In genomic region chr11:52345939-52346634, GRCm38 (mm10) we compare ENCODE assay signal across 8 mouse cellular contexts. TPM values are rescaled to one million over a fixed set of nuclear protein-coding genes. Genes with fewer than 3 reads are reported as not detected.
DNase-seq lines count a peak whose midpoint lies in the region; ATAC-seq and TF ChIP-seq lines count a peak whose summit lies in the region.

No protein-coding gene starts in this region.

- H3K9me3 ChIP-seq in G1E (replicated peaks) = no peaks in the 10 kb centered on the region
- H3K9me3 ChIP-seq in forebrain, embryonic 16.5 days (ENCODE audit: control insufficient read depth, low read length) = no peaks in the 10 kb centered on the region
- H3K9me3 ChIP-seq in lung, embryonic 15.5 days = no peaks in the 10 kb centered on the region

- peak; percentile 70 for DNase-seq in G1E (ENCODE audit: low spot score)
- DNase-seq in cerebellum, adult 11-12 months = peak; percentile 84
- DNase-seq in heart, postnatal 4 days = peak; percentile 91
- DNase-seq in layer of hippocampus, adult 8-10 months (ENCODE audit: low spot score in 2 of 2) = peak; percentile 74 to 90
- peak; percentile 64 for DNase-seq in ovary, adult 18-20 months (ENCODE audit: low spot score)
- peak; percentile 92 for DNase-seq in thymus, postnatal 0 days (ENCODE audit: low spot score)

- H3K27me3 ChIP-seq in G1E (ENCODE audit: insufficient read depth, low read length) = peaks cover 10% of the 10 kb centered on the region
- H3K27me3 ChIP-seq in forebrain, embryonic 16.5 days (replicated peaks; ENCODE audit: control insufficient read depth, insufficient read depth, low read length) = no peaks in the 10 kb centered on the region
- no peaks in the 10 kb centered on the region for H3K27me3 ChIP-seq in lung, embryonic 15.5 days

- TF ChIP-seq CTCF in G1E (IDR thresholded peaks at IDR 0.05; ENCODE audit: low read depth, low read length) = peak; percentile 97

- H3K27ac ChIP-seq in forebrain, embryonic 16.5 days (ENCODE audit: low read length) = 0 out of 2 replicates have a peak overlapping the region, but pooled peaks have one; percentile 23
- H3K27ac ChIP-seq in lung, embryonic 15.5 days = peak overlapping the region; percentile 64

- peaks cover 32% of the 10 kb centered on the region for H3K4me1 ChIP-seq in G1E (ENCODE audit: insufficient read depth, low read depth, low read length)
- H3K4me1 ChIP-seq in forebrain, embryonic 16.5 days (replicated peaks; ENCODE audit: control insufficient read depth, insufficient read depth, low read length) = peaks cover 8% of the 10 kb centered on the region
- peaks cover 15% of the 10 kb centered on the region for H3K4me1 ChIP-seq in lung, embryonic 15.5 days

- H3K4me3 ChIP-seq in G1E (ENCODE audit: low read depth, low read length) = peak overlapping the region; percentile 65; the same call in 1 of the 2 replicates
- peak overlapping the region; percentile 25 for H3K4me3 ChIP-seq in forebrain, embryonic 16.5 days (replicated peaks; ENCODE audit: low read length)
- peak overlapping the region; percentile 38 for H3K4me3 ChIP-seq in lung, embryonic 15.5 days

- ATAC-seq in G1E (ENCODE audit: extremely low read depth, insufficient number of reproducible peaks, low FRiP score, poor library complexity, severe bottlenecking) = no peak
- peak; percentile 63 for ATAC-seq in forebrain, embryonic 16.5 days
- peak; percentile 68; the same call in 1 of the 2 replicates for ATAC-seq in lung, embryonic 15.5 days (ENCODE audit: borderline replicate concordance, extremely low read depth, low FRiP score, low TSS enrichment)

- H3K9ac ChIP-seq in forebrain, embryonic 16.5 days (replicated peaks; ENCODE audit: low read depth, low read length) = no peak overlapping the region; the same call in 1 of the 2 replicates
- H3K9ac ChIP-seq in lung, embryonic 15.5 days = peak overlapping the region; percentile 36; the same call in 1 of the 2 replicates

- peak overlapping the region; percentile 49 for H3K4me2 ChIP-seq in forebrain, embryonic 16.5 days (ENCODE audit: low read length)
- H3K4me2 ChIP-seq in lung, embryonic 15.5 days = peak overlapping the region; percentile 70

- no peaks in the 10 kb centered on the region for H3K36me3 ChIP-seq in G1E (replicated peaks)
- H3K36me3 ChIP-seq in forebrain, embryonic 16.5 days (ENCODE audit: control insufficient read depth, insufficient read depth) = no peaks in the 10 kb centered on the region
- H3K36me3 ChIP-seq in lung, embryonic 15.5 days = no peaks in the 10 kb centered on the region

- 19% methylated on average over 10 of the region's 12 CpGs for WGBS in forebrain, embryonic 16.5 days
- 9% methylated on average over 10 of the region's 12 CpGs for WGBS in lung, embryonic 15.5 days

RNA-seq across cellular contexts. Expression of gene Vdac1, which starts 14.6 kb away (rescaled TPM):
- total RNA-seq in G1E (2014; fragmentation: Nextera tagmentation) (117 and 127 TPM in 2 replicates), G1E (2017) (184 and 207 TPM in 2 replicates)
- 40.7 and 55.1 TPM in 2 replicates for polyA plus RNA-seq in G1E (2012)
- 329 and 341 TPM in 2 replicates for polyA plus RNA-seq in forebrain, embryonic 16.5 days (2015; fragmentation: Nextera tagmentation; extraction: Ambion mirVana)
- 100 to 1,000 TPM; 785 to 812 TPM for total RNA-seq in heart, postnatal 4 days (2021)
- total RNA-seq in layer of hippocampus, adult 8-10 months (2022) = 100 to 1,000 TPM; 508 to 527 (median 523) TPM
- polyA plus RNA-seq in lung, embryonic 15.5 days (2015; fragmentation: Nextera tagmentation; extraction: Ambion mirVana) = 256 and 265 TPM in 2 replicates
- 226 and 233 TPM in 2 replicates for polyA plus RNA-seq in thymus, postnatal 0 days (2015; fragmentation: Nextera tagmentation; extraction: Ambion mirVana)

RNA-seq across cellular contexts. Expression of gene 9530068E07Rik, which starts 50.1 kb away (rescaled TPM):
- total RNA-seq in G1E (2014; fragmentation: Nextera tagmentation) (81.2 and 82.7 TPM in 2 replicates), G1E (2017) (53.0 and 53.8 TPM in 2 replicates)
- 136 TPM in 2 replicates for polyA plus RNA-seq in G1E (2012)
- polyA plus RNA-seq in forebrain, embryonic 16.5 days (2015; fragmentation: Nextera tagmentation; extraction: Ambion mirVana) = 116 and 124 TPM in 2 replicates
- total RNA-seq in heart, postnatal 4 days (2021) = 100 to 1,000 TPM; 113 to 116 TPM
- total RNA-seq in layer of hippocampus, adult 8-10 months (2022) = 10 to 100 TPM; 58.9 to 64.5 (median 63.9) TPM
- 221 and 224 TPM in 2 replicates for polyA plus RNA-seq in lung, embryonic 15.5 days (2015; fragmentation: Nextera tagmentation; extraction: Ambion mirVana)
- polyA plus RNA-seq in thymus, postnatal 0 days (2015; fragmentation: Nextera tagmentation; extraction: Ambion mirVana) = 85.6 and 89.6 TPM in 2 replicates
